Mouse (Mus musculus) embryonic fibroblast, embryonic 13.5 days (primary cell): Measurements from ENCODE around the gene Slc25a12.

Source experiments
- CTCF ChIP-seq: IDR thresholded peaks from 2 replicates; pipeline ENCODE4 v1.5.1; 2011; ENCODE audit warnings: mild to moderate bottlenecking, control low read depth, low read length, moderate library complexity, borderline replicate concordance; ENCODE audit not compliant: insufficient read depth
- POLR2A ChIP-seq: IDR thresholded peaks from 2 replicates; pipeline ENCODE4 v1.6.1; 2011; ENCODE audit warnings: low read depth, mild to moderate bottlenecking, control low read depth, low read length, moderate library complexity

DNA sequence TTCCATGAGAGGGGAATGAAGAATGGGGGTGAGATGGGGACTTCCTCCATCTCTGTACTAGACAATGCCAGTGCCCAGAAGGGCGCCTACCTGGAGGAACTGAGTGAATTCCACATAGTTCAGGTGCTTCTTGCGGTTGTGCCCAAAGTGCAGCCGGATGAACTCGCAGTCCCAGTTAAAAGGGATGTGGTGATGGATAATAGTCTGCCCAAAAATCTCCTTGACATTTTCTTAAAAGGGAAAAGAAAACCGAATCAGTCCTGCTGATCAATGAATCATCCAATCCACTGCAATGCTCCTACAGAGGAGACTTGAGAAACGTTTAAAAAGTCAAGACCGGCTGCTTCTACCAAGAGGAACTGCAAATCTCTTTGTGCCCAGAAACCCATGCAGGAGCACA, 43.7 kb downstream of the Slc25a12 start:
- TF ChIP-seq POLR2A (no peak), CTCF (no peak)
